Mouse (Mus musculus): ENCODE measurements around the gene Olfr1466. TPM values are rescaled to one million over a fixed set of nuclear protein-coding genes. Genes with fewer than 3 reads are reported as not detected.

The Olfr1466 gene
- not detected in 2 replicates for polyA plus RNA-seq (2015; fragmentation: Nextera tagmentation; extraction: Ambion mirVana)

GRCm38 (mm10) chr19:13338562-13338961 is at the start of gene Olfr1466:
Gene Olfr1466 (plus strand): TSS chr19:13338862.
- Histone ChIP-seq H3K9ac (no peak within 1 kb of the TSS), H3K4me3 (no peak within 1 kb of the TSS), H3K27ac (no peak within 1 kb of the TSS), H3K9me3 (peaks cover 24% of the 10 kb centered on the region), H3K4me1 (replicated peaks) (no peaks in the 10 kb centered on the region), H3K4me2 (no peak within 1 kb of the TSS), H3K27me3 (no peaks in the 10 kb centered on the region), H3K36me3 (no peaks in the 10 kb centered on the region)
- WGBS = 96% methylated on average over 2 of the region's 2 CpGs
- ATAC-seq (ENCODE audit: low FRiP score) = no peak

GRCm38 (mm10) chr19:13315441-13315840 is 23.2 kb upstream of the Olfr1466 start, which contains the start of gene Olfr1465:
Gene Olfr1465 (minus strand): TSS chr19:13315541.
- Histone ChIP-seq H3K27ac (no peak within 1 kb of the TSS), H3K9me3 (0 out of 2 replicates have a peak, but pooled peaks cover 7% of the 10 kb centered on the region), H3K4me2 (no peak within 1 kb of the TSS), H3K4me3 (no peak within 1 kb of the TSS), H3K36me3 (no peaks in the 10 kb centered on the region), H3K27me3 (no peaks in the 10 kb centered on the region), H3K4me1 (replicated peaks) (no peaks in the 10 kb centered on the region), H3K9ac (no peak within 1 kb of the TSS)
- no peak for ATAC-seq (ENCODE audit: low FRiP score)

GRCm38 (mm10) chr19:13361936-13362335 is 23.3 kb downstream of the Olfr1466 start, which contains the start of gene Olfr1467:
Gene Olfr1467 (plus strand): TSS chr19:13362236.
- H3K9ac ChIP-seq = no peak within 1 kb of the TSS
- WGBS = 66% methylated on average over 2 of the region's 2 CpGs
- no peak for ATAC-seq (ENCODE audit: low FRiP score)

More at GRCm38 (mm10) chr19:13361936-13362335, 23.3 kb downstream of the Olfr1466 start, which contains the start of gene Olfr1467:
- Histone ChIP-seq H3K4me1 (replicated peaks) (no peaks in the 10 kb centered on the region), H3K27me3 (no peaks in the 10 kb centered on the region), H3K4me3 (no peak within 1 kb of the TSS), H3K4me2 (no peak within 1 kb of the TSS), H3K36me3 (no peaks in the 10 kb centered on the region), H3K27ac (no peak within 1 kb of the TSS), H3K9me3 (peaks cover 15% of the 10 kb centered on the region)

Other genes starting within 250 kb of the Olfr1466 start
- not detected in 2 replicates for gene Olfr1457, start 241.0 kb upstream of the Olfr1466 start, polyA plus RNA-seq (2015; fragmentation: Nextera tagmentation; extraction: Ambion mirVana)
- gene Olfr1458, start 232.1 kb upstream of the Olfr1466 start, polyA plus RNA-seq (2015; fragmentation: Nextera tagmentation; extraction: Ambion mirVana) = not detected in 2 replicates
- not detected in 2 replicates for gene Olfr1459, start 189.3 kb upstream of the Olfr1466 start, polyA plus RNA-seq (2015; fragmentation: Nextera tagmentation; extraction: Ambion mirVana)
- not detected in 2 replicates for gene Olfr1461, start 175.9 kb upstream of the Olfr1466 start, polyA plus RNA-seq (2015; fragmentation: Nextera tagmentation; extraction: Ambion mirVana)
- gene Olfr1462, start 153.1 kb upstream of the Olfr1466 start, polyA plus RNA-seq (2015; fragmentation: Nextera tagmentation; extraction: Ambion mirVana) = not detected in 2 replicates
- not detected in 2 replicates for gene Olfr1463, start 107.5 kb upstream of the Olfr1466 start, polyA plus RNA-seq (2015; fragmentation: Nextera tagmentation; extraction: Ambion mirVana)
- not detected in 2 replicates for gene Olfr1465, start 23.3 kb upstream of the Olfr1466 start, polyA plus RNA-seq (2015; fragmentation: Nextera tagmentation; extraction: Ambion mirVana)
- gene Olfr1467, start 23.4 kb downstream of the Olfr1466 start, polyA plus RNA-seq (2015; fragmentation: Nextera tagmentation; extraction: Ambion mirVana) = not detected in 2 replicates
- gene Olfr1469, start 69.0 kb downstream of the Olfr1466 start, polyA plus RNA-seq (2015; fragmentation: Nextera tagmentation; extraction: Ambion mirVana) = not detected in 2 replicates
- not detected in 2 replicates for gene Olfr1471, start 104.5 kb downstream of the Olfr1466 start, polyA plus RNA-seq (2015; fragmentation: Nextera tagmentation; extraction: Ambion mirVana)
- gene Olfr1472, start 117.2 kb downstream of the Olfr1466 start, polyA plus RNA-seq (2015; fragmentation: Nextera tagmentation; extraction: Ambion mirVana) = not detected in 2 replicates
- gene Olfr1474, start 130.7 kb downstream of the Olfr1466 start, polyA plus RNA-seq (2015; fragmentation: Nextera tagmentation; extraction: Ambion mirVana) = not detected in 2 replicates
- gene Olfr1475, start 141.3 kb downstream of the Olfr1466 start, polyA plus RNA-seq (2015; fragmentation: Nextera tagmentation; extraction: Ambion mirVana) = not detected in 2 replicates
- gene Olfr1477, start 161.7 kb downstream of the Olfr1466 start, polyA plus RNA-seq (2015; fragmentation: Nextera tagmentation; extraction: Ambion mirVana) = not detected in 2 replicates
- gene Olfr1480, start 189.1 kb downstream of the Olfr1466 start, polyA plus RNA-seq (2015; fragmentation: Nextera tagmentation; extraction: Ambion mirVana) = not detected in 2 replicates
- not detected in 2 replicates for gene Olfr1484, start 244.6 kb downstream of the Olfr1466 start, polyA plus RNA-seq (2015; fragmentation: Nextera tagmentation; extraction: Ambion mirVana)